Mouse (Mus musculus) layer of hippocampus, adult 8-10 months (tissue): ENCODE data around the gene Bnc2. TPM values are rescaled to one million over a fixed set of nuclear protein-coding genes. Genes with fewer than 3 reads are reported as not detected.

Source experiments
- DNase-seq, 2 experiments: peaks; one replicate each; pipeline ENCODE4 v3.0.0; 2022; ENCODE audit warnings: low spot score in 2 of 2
- total RNA-seq, 4 experiments: library from RNA; stranded (reverse); gene quantifications; 2 replicates each; pipeline ENCODE4 v1.2.4; 2022

The Bnc2 gene
- total RNA-seq, 4 experiments from 2014 or later, result 1.2 to 2.2 (median 1.3) TPM

DNA sequence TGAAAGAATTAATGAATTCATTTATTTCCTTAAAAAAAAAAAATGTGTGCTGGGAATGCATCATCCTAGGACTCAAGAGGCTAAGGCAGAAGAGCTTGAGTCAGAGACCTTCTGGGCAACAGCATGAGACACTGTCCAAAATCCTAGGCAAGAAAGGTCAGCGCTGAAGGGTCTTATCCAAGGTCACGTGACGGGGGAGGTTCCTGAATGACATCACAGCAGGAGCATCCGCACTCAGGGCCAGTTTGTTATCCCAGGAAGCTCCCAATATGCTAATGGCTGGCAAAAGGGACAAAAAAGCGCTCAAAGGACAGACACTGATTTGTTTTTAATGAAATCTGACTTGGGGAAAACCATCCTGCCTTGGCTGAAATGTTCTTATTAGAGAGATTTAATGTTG, 153.5 kb downstream of the Bnc2 start:
- no peak for DNase-seq

DNA sequence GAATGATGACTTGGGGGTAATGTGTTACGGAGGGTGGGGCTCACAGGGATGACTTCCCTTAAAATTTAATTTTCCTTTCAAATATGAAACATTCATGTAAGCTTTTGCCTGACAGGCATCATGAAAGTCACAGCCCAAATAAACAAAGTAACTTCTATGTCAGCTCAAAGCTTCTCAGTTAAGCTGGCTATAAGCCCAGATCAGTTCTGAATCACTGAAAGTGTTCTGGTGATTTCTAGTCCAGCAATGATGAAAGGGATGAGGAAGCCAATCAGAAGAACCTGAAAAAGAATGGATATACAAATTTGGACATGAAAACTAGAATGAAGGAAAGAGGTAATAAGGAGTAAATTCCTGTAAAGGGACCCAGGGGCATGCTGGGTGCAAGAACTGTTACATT, 164.6 kb downstream of the Bnc2 start:
- DNase-seq, result no peak

DNA sequence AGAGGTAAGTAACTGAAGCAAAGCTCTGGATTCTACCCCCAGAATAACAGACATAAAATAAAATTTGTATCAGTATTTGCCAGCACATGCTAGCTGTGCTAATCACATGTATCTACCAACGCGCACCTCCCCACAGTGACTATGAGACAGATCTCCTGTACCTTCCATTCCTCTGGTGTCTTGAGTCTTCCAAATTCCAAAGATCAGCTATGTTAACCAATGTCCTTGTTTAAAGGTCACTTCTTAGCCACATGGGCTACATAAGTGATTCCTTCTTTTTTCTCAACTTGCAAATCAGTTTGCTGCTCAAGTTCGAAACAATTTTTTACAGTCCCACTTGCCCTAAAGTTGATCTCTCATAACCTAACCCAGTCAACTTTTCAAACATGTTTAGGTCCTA, 167.5 kb downstream of the Bnc2 start:
- DNase-seq, result no peak

DNA sequence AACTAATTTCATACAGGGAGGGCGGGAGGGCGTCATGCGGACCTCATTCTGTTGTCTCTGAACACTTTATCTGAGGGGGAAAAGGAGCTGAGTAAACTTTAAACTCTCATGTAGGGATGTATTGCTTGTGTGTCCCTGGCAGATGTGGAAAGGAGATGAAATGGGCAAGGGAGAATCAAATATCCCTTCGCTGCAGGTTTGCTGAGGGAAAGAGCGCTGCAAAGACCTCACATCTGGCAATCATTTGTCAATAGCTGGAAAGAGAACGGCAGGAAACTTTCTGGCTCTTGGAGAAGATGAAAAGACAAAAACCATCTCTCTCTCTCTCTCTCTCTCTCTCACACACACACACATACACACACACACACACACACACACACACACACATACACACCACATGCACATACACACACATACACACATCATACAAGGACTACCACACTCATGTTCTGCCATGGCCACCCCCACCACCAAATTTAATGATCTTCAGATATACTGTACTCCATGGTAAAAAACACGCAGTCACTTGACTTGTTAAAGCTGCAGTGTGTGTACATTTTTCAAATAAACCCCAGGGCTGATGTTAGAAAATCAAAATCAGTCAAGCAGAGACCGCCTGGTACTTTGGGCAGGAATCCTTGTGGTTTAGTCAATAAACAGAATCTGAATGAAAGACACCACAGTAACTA, 172.3 kb downstream of the Bnc2 start:
- no peak for DNase-seq

DNA sequence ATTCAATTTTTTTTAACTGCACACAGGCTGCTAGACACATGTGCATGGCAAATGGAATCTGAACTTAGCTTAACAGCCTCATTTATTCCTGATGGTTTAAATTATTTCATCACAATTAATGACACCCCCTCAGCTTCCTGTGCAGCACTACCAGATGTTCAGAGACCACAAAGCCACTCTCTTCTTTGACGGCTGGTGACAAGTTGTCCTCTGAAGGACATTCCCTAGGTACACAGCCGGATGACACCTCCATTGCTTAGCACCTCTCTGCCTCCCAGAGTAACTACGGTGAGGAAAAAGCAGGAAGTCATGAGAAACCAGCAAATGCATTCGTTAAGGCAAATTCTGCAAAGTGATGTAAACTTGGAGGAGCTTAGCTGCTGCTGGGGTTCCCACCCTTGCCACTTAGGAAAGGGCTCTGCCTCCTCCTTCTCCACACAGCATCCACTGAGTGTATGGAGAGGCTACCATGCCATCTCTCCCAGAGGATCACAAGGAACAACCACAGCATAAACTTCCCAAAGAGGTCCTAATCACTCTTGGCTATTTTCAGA, 174.2 kb downstream of the Bnc2 start:
- DNase-seq, result no peak

DNA sequence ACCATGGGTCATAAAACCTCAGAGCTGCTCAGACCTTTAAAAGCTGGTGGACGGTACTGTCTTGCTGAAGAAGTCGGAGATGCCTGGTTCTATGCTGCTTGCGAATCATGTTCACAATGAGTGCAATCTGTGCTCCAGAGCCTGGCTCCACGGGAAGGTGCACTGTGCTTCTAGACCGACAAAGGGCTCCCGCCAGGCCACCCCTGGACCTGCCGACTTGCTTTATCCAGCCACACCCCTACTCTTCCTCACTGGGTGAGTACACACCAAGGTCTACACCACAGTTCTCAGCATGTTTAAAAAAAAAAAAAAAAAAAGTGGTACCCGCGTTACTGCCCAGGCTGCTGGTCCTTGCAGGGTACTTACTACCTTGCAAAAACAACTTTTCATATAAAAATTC, 174.8 kb downstream of the Bnc2 start:
- DNase-seq, result no peak

DNA sequence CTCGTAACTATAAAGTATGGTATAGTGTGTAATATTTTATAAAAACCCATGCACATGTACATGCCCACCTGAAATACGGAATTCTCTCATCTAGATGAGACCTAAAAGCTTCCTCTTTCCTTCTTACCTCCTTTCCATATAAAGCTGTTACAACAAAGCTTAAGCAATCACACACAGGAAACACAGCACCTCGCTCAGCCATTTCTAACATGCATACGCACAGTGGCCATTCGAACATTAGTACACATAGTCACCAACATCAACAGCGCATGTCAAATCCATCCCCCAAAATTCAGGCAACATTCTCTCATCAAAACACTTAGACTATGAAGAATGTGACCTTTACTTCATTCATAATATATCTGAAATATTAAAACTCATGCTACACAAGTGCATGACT, 176.6 kb downstream of the Bnc2 start:
- DNase-seq, result no peak

DNA sequence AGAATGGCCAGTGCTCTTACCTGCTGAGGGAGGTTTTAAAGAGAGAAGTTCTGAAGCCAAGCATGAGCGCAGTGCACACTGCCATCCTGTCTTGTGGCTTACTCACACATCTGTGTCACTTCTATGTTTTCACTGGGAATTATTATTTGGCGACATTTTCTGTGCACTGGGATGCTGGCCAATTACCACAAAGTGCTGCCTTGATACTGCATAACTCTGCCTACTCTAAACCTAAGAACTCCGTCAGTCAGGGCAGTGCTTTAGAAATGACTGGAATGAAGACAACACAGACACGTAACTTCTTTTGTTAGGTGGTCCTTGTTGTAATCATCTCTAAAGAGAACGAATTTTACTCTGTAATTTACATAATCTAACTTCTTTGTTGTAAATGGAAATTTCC, 186.8 kb downstream of the Bnc2 start:
- DNase-seq, result peak in 1 of 2 experiments; percentile 3

DNA sequence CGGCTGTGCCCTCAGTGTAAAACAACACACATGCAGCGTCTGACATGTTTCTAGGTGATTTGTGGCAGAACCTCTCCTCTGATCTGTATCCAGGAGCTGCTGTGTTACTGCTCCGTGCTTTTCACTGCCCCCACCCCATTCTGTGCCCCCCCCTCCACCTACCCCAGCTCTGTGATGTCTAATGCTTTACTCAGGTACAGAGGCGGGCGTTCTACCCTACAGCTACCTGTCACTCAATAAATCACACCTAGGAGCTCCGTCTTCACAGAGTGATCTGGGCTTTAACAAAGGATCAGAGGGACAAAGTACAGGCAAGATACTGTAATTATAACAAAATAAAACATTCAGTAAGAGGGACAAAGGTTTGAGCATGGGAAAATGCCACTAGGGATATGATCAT, 192.4 kb downstream of the Bnc2 start:
- DNase-seq, result no peak

DNA sequence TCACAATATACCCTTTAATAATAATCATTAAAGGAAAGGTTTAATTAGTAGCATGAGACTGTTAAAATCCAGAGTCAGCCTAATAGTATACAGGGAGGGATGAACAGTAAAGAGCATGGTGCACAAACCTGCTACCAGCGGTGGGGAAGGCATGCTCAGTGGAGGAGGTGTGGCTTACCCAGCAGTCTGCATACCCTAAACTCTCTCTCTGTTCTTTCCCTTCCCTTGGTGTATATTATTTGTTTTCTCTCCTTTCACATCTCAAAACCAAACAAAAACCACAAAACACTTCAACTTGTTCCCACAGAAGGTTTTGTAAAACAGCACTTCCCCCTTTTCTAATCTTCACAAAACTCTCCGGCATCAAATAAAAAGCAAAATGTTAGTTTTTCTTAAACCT, 202.4 kb downstream of the Bnc2 start:
- no peak for DNase-seq

DNA sequence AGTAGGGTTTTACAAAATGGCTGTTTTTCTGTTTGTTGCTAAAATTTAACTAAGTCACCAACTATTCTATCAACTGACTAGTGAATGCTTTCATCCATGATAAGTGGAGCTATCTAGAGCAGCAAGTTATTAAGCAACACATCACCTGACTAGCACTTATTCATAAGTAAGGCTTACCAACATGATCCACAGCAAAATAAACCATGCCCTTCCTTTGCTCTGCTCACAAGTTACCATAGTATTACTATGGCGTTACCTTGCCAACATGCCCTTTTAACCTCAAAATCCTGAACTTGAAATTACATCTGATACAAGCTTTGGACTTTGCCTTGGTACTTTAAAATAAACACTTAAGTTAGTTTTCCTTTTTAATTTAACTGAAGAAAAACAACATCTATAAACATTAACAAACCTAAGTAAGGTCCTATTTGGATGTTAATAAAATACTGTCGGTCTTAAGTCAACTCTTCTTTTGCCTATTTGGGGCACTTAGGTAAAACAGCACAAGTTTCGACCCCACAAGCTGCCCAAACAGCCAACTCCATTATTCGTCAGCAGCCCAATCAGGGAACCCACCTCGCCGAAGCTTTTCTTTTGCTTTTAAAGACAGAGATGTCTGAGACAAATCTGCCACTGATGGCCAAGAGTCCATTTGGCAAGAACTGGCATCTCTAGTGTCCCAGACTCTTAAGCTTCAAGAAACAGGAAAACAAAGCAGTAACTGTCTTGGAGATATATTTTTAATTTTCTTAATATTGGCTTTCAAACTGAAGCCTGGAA, 204.8 kb downstream of the Bnc2 start:
- DNase-seq, result no peak

DNA sequence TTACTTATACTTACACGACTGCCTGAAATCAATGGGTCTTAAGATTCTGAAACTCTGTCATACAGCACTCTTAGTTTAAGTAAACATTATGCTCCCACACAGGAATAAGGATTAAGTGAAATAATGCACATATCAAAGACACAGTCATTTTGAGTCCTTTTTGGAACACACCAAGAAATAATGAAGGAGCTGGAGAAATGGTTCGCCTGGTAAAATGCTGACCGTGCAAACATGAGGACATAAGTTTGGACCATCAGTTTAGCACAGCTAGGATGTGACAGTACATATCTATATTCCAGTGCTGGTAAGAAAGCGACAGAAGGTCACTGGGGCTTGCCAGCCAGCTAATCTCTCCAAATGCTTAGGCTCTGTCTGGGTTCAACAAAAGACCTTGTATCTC, 205.7 kb downstream of the Bnc2 start:
- no peak for DNase-seq

DNA sequence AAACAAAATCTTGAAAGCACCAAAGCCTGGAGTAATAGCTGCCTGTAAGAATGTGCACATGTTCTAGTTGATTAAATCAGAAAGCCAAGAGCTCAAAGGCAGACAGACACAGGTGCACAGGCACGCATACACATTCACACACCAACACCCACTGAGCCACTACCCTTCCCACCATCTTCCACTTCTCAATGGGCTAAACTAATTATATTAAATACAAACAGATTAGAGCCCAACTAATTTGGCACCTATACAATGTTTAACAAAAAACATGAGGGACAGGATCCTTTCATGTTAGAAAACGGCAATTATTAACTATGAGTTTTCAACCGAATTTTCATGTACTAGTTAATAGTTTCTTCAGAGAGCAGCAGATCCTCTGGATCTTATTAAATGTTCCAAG, 207.4 kb downstream of the Bnc2 start:
- no peak for DNase-seq

DNA sequence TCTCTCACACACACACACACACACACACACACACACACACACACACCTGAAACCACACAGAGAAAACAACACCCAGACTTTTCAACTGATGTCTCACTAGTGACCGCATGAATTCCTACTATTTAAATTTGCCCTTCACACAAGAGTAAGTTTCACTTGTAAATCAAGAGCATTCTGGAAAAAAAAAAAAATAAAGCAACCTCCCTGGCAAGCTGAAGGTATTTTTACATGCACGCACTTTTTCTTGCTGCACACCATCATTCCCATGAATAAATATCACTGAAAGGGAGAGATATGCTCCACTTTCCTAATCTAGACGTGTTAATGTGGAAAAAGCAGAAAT, 216.9 kb downstream of the Bnc2 start:
- no peak for DNase-seq

DNA sequence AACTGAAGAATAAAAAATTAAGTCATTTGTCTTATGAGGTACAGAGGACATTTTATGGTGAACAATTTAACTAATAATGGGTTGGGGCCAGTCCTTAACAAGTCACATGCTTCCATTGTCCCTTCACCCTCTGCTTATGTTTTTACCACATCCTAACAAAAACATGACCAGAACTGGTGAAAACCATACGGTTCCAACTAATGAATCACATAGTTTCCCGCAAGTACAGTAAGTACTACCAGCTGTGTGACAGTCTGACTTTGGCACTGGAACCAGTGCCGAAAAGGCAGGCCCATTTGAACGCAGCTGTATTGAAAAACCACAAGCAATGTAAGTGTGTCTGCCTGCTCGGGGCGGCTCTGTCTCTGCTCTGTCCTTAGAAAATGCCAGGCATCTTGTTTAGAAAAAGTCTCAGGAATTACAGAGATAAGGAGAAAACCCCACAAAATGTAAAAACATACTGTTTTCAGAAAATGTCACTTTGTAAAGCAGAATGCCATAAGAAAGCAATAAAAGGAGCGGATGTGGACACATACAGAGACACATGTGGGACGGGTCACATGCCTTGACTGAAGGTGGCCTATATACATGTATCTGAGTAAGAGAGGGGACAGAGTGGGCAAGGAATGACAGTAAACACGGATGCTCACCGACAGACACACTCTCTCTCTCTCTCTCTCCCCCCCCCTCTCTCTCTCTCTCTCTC, 217.4 kb downstream of the Bnc2 start:
- DNase-seq, result no peak

DNA sequence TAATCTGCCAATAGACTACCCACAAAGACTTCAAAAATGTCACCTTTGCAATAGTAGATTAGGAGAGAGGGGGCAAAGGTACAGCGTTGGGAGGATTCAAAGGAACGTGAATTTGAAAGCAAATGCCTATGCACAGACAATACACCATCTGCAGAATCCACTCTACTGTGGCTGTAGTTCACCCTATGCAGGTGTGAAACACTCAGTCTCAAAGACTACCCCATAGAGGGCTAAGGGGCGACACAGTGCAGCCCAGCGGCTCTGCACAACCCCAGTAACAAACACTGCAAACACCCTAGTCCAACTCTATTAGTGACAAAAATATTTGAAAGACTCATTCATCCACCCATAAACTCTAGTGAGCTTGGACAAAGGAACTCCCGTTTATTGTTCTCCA, 218.2 kb downstream of the Bnc2 start:
- DNase-seq, result no peak

DNA sequence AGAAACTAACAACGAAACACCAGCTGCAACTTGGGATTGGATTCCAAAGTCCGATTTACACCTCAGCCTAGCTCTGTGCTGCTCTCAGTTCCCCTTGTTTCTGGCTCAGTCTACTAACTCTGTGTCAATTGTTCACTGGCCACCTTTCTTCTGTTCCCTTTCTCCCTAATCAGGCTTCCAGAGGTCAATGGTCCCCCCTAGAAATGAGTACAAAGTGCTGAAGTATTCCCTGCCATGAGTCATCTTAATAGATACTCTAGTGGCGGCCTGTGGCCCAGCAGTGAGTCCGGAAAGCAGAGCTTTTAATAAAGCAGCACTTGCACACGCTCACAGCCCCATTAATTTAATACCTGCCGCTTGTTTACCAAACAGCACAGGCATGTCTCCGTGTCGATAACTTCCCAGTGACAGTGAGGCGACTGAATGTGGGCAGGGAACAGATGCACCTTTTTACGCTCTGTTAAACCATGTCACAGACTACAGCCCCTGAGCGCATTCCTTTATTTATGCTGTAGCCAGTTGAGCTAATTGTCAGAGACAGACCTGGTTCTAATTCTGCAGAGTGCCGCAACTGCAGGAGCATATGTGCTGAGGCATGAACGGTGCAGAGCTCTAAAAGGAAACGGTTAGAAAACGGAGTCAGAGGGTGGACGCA, 218.8 kb downstream of the Bnc2 start:
- no peak for DNase-seq

DNA sequence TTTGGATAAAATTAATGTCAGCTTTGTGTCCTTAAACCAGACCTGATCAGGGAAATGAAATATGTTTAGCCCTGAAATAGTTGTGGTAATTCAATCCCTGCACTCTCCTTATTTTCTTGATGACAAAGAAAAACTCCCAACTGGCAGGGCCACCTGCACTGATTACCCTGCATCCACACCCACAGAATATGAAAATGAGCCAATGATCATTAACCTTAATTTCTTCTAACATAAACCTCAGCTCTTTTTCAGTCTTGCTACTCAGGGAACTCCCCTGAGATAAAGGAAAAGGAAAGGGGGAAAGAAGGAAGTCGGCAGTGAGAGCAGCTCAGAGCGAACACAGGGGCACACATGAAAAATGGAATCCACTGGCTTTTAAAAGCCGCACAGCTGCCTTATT, 220.6 kb downstream of the Bnc2 start:
- no peak for DNase-seq

DNA sequence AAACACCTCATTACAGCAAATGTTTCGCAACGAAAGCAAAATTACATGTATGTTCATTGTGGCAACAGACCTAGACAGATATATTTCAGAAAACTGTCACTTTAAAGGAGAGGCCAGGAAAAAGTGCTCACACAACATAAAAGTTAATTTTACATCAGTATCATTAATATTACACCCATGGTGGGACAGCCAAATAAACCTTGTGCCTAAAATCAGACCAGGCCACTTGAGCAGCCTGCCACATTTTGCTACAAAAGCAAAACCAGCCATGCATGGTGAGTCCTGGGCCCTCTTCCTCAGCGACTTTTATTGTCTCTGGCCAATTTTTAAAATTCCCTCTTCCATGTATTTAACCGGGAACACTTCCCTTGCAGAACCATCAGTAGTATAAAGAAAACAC, 221.5 kb downstream of the Bnc2 start:
- DNase-seq, result no peak

DNA sequence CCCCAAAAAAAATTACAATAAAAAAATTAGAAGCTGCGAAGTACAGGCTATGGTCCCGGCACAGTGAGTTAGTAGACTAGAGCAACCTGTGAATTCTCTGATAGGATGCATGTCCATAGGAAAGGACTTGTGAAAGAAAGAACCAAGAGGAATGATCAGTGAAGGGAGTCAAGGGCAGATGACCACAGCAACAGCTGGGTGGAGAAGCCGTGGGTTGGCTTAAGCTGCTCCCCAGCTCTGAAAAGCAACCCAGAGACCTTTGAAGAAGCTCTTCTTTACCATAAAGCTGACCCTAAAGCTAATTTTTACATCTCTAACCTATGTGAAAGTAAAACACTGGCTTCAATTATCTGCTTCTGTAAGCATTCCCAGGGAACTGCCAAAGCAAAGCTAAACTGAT, 222.4 kb downstream of the Bnc2 start:
- no peak for DNase-seq

DNA sequence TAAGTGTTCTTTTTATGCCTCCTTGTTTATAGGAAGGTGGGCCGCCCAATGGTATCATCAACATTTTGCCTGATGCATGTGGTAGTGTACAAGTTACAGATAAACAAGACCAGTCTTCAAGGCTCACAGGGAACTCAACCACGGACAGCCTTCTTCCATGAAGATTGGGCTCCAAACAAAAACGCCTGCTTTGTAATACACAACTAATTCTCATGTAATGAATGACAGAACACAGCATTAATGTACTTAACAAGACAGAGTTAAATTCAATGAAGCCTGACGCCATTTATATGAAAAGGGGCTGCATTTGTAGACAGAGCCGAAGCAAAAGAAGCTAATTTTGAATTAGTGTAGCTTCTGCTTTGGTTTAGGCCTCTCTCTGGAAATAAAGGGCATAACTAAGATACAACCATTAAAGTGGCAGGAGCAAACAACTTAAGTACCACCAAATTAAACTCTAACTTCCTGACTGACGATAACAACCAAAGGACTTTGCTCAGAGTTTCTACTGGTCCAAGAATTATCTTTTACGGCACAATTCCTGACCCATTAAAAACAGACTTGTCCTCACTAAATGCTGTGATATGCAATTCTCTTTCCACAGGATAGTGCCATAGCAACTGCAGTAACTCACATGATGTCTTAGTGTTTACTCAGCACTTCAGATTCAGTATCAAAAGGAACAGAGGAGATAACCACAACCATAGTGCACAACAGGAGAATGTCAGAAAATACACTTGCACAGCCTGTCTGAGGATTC, 225.6 kb downstream of the Bnc2 start:
- no peak for DNase-seq
